Mouse (Mus musculus) embryonic fibroblast, embryonic 13.5 days (primary cell): ENCODE results near the gene Pex7.

Experiments used
- CTCF ChIP-seq: IDR thresholded peaks from 2 replicates; pipeline ENCODE4 v1.5.1; 2011; ENCODE audit warnings: mild to moderate bottlenecking, control low read depth, low read length, moderate library complexity, borderline replicate concordance; ENCODE audit not compliant: insufficient read depth
- POLR2A ChIP-seq: IDR thresholded peaks from 2 replicates; pipeline ENCODE4 v1.6.1; 2011; ENCODE audit warnings: low read depth, mild to moderate bottlenecking, control low read depth, low read length, moderate library complexity

DNA sequence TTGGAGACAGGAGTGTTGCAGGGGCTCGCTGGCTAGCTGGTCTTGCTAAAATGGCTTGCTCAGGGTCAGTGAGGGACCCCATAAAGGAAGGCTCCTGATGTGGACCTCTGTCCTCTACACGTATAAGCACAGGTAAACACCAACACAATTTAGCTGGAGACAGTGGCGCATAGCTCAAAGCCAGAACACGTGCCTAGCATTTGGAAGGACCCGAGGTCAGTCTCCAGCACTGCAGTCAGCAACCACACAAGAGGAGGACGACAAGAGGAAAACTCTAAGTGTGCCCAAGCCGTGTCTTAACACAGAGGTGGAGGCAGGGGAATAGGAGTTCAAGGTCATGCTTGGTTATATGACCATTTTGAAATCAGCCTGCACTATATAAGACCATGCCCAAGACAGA, 32.6 kb upstream of the Pex7 start:
- TF ChIP-seq POLR2A (no peak), CTCF (no peak)
